Mouse (Mus musculus): Measurements from ENCODE around the gene Tnfaip8l2. TPM values are rescaled to one million over a fixed set of nuclear protein-coding genes. Genes with fewer than 3 reads are reported as not detected.
A peak's percentile ranks its signal among the peaks of the same experiment; 100 is the strongest.

Gene Tnfaip8l2
- polyA plus RNA-seq, 1 experiment from 2014 or later, result 1.4 TPM

GRCm38 (mm10) chr3:95176500-95176899, 34.3 kb upstream of the Tnfaip8l2 start:
- ATAC-seq (ENCODE audit: insufficient read depth, low FRiP score, low TSS enrichment) (no peak), DNase-seq (ENCODE audit: low spot score) (no peak)
- H3K4me2 ChIP-seq (ENCODE audit: low read depth), result no peak overlapping the region
- peaks cover 7% of the 10 kb centered on the region for H3K36me3 ChIP-seq (ENCODE audit: control insufficient read depth, insufficient read depth, low read length)
- no peak overlapping the region for H3K27ac ChIP-seq (ENCODE audit: low read depth, low read length)
- 82% methylated on average over 3 of the region's 3 CpGs for WGBS
- H3K4me1 ChIP-seq (ENCODE audit: control insufficient read depth, insufficient read depth, low read length), result peaks cover 3% of the 10 kb centered on the region; the same call in 1 of the 2 replicates
- H3K4me3 ChIP-seq (ENCODE audit: low read depth, low read length), result no peak overlapping the region
- H3K9me3 ChIP-seq (ENCODE audit: control insufficient read depth, low read length), result no peaks in the 10 kb centered on the region
- H3K9ac ChIP-seq (ENCODE audit: low read length), result no peak overlapping the region
- peaks cover 25% of the 10 kb centered on the region for H3K27me3 ChIP-seq (ENCODE audit: control insufficient read depth, insufficient read depth, low read length)

GRCm38 (mm10) chr3:95174011-95174592, 31.9 kb upstream of the Tnfaip8l2 start:
- no peak overlapping the region for H3K4me3 ChIP-seq (ENCODE audit: low read depth, low read length)
- no peak overlapping the region for H3K27ac ChIP-seq (ENCODE audit: low read depth, low read length)
- peaks cover 20% of the 10 kb centered on the region for H3K36me3 ChIP-seq (ENCODE audit: control insufficient read depth, insufficient read depth, low read length)
- no peak overlapping the region for H3K9ac ChIP-seq (ENCODE audit: low read length)
- DNase-seq (ENCODE audit: low spot score), result peak; percentile 86
- H3K27me3 ChIP-seq (ENCODE audit: control insufficient read depth, insufficient read depth, low read length), result peaks cover 43% of the 10 kb centered on the region
- WGBS, result 2% methylated on average over 16 of the region's 16 CpGs
- no peaks in the 10 kb centered on the region for H3K9me3 ChIP-seq (ENCODE audit: control insufficient read depth, low read length)
- no peak overlapping the region for H3K4me2 ChIP-seq (ENCODE audit: low read depth)
- peak; percentile 54 for ATAC-seq (ENCODE audit: insufficient read depth, low FRiP score, low TSS enrichment)
- peaks cover 3% of the 10 kb centered on the region; the same call in 1 of the 2 replicates for H3K4me1 ChIP-seq (ENCODE audit: control insufficient read depth, insufficient read depth, low read length)

GRCm38 (mm10) chr3:95173256-95173949, 31.2 kb upstream of the Tnfaip8l2 start:
- Histone ChIP-seq H3K4me3 (ENCODE audit: low read depth, low read length) (peak overlapping the region; percentile 27), H3K36me3 (ENCODE audit: control insufficient read depth, insufficient read depth, low read length) (peaks cover 25% of the 10 kb centered on the region), H3K27ac (ENCODE audit: low read depth, low read length) (no peak overlapping the region), H3K9ac (ENCODE audit: low read length) (peak overlapping the region; percentile 50), H3K4me2 (ENCODE audit: low read depth) (peak overlapping the region; percentile 38), H3K9me3 (ENCODE audit: control insufficient read depth, low read length) (no peaks in the 10 kb centered on the region), H3K27me3 (ENCODE audit: control insufficient read depth, insufficient read depth, low read length) (peaks cover 43% of the 10 kb centered on the region), H3K4me1 (ENCODE audit: control insufficient read depth, insufficient read depth, low read length) (peaks cover 3% of the 10 kb centered on the region; the same call in 1 of the 2 replicates)
- DNase-seq (ENCODE audit: low spot score), result peak; percentile 46
- no peak; the same call in 1 of the 2 replicates for ATAC-seq (ENCODE audit: insufficient read depth, low FRiP score, low TSS enrichment)
- 4% methylated on average over 58 of the region's 58 CpGs for WGBS

GRCm38 (mm10) chr3:95172526-95173255, 30.5 kb upstream of the Tnfaip8l2 start:
- Histone ChIP-seq H3K27ac (ENCODE audit: low read depth, low read length) (no peak overlapping the region), H3K36me3 (ENCODE audit: control insufficient read depth, insufficient read depth, low read length) (peaks cover 25% of the 10 kb centered on the region), H3K4me1 (ENCODE audit: control insufficient read depth, insufficient read depth, low read length) (peaks cover 3% of the 10 kb centered on the region; the same call in 1 of the 2 replicates), H3K9ac (ENCODE audit: low read length) (no peak overlapping the region), H3K27me3 (ENCODE audit: control insufficient read depth, insufficient read depth, low read length) (peaks cover 43% of the 10 kb centered on the region), H3K4me2 (ENCODE audit: low read depth) (no peak overlapping the region; the same call in 1 of the 2 replicates), H3K9me3 (ENCODE audit: control insufficient read depth, low read length) (no peaks in the 10 kb centered on the region), H3K4me3 (ENCODE audit: low read depth, low read length) (peak overlapping the region; percentile 8; the same call in 1 of the 2 replicates)
- 14% methylated on average over 49 of the region's 84 CpGs for WGBS
- ATAC-seq (ENCODE audit: insufficient read depth, low FRiP score, low TSS enrichment), result no peak
- peak; percentile 17 for DNase-seq (ENCODE audit: low spot score)

- Histone ChIP-seq H3K4me3 (ENCODE audit: low read depth, low read length) (no peak overlapping the region), H3K9me3 (ENCODE audit: control insufficient read depth, low read length) (no peaks in the 10 kb centered on the region), H3K27me3 (ENCODE audit: control insufficient read depth, insufficient read depth, low read length) (peaks cover 43% of the 10 kb centered on the region), H3K36me3 (ENCODE audit: control insufficient read depth, insufficient read depth, low read length) (peaks cover 28% of the 10 kb centered on the region), H3K4me2 (ENCODE audit: low read depth) (no peak overlapping the region), H3K27ac (ENCODE audit: low read depth, low read length) (no peak overlapping the region), H3K4me1 (ENCODE audit: control insufficient read depth, insufficient read depth, low read length) (peaks cover 3% of the 10 kb centered on the region; the same call in 1 of the 2 replicates), H3K9ac (ENCODE audit: low read length) (no peak overlapping the region)
- 76% methylated on average over 6 of the region's 6 CpGs for WGBS
- ATAC-seq (ENCODE audit: insufficient read depth, low FRiP score, low TSS enrichment), result no peak
- DNase-seq (ENCODE audit: low spot score), result no peak
Measured at GRCm38 (mm10) chr3:95171105-95171504, 28.9 kb upstream of the Tnfaip8l2 start.

- Histone ChIP-seq H3K4me1 (ENCODE audit: control insufficient read depth, insufficient read depth, low read length) (peaks cover 3% of the 10 kb centered on the region; the same call in 1 of the 2 replicates), H3K36me3 (ENCODE audit: control insufficient read depth, insufficient read depth, low read length) (peaks cover 28% of the 10 kb centered on the region), H3K4me3 (ENCODE audit: low read depth, low read length) (no peak overlapping the region), H3K27me3 (ENCODE audit: control insufficient read depth, insufficient read depth, low read length) (peaks cover 43% of the 10 kb centered on the region), H3K9me3 (ENCODE audit: control insufficient read depth, low read length) (no peaks in the 10 kb centered on the region), H3K9ac (ENCODE audit: low read length) (no peak overlapping the region), H3K27ac (ENCODE audit: low read depth, low read length) (no peak overlapping the region), H3K4me2 (ENCODE audit: low read depth) (no peak overlapping the region)
- 86% methylated on average over 10 of the region's 10 CpGs for WGBS
- no peak for DNase-seq (ENCODE audit: low spot score)
- no peak for ATAC-seq (ENCODE audit: insufficient read depth, low FRiP score, low TSS enrichment)
Measured at GRCm38 (mm10) chr3:95169996-95170395, 27.8 kb upstream of the Tnfaip8l2 start.

- Histone ChIP-seq H3K9ac (ENCODE audit: low read length) (no peak overlapping the region), H3K9me3 (ENCODE audit: control insufficient read depth, low read length) (no peaks in the 10 kb centered on the region), H3K36me3 (ENCODE audit: control insufficient read depth, insufficient read depth, low read length) (peaks cover 13% of the 10 kb centered on the region), H3K4me2 (ENCODE audit: low read depth) (no peak overlapping the region), H3K4me1 (ENCODE audit: control insufficient read depth, insufficient read depth, low read length) (peaks cover 21% of the 10 kb centered on the region), H3K27ac (ENCODE audit: low read depth, low read length) (no peak overlapping the region), H3K4me3 (ENCODE audit: low read depth, low read length) (no peak overlapping the region), H3K27me3 (ENCODE audit: control insufficient read depth, insufficient read depth, low read length) (peaks cover under 1% of the 10 kb centered on the region)
- WGBS, result 80% methylated on average over 5 of the region's 5 CpGs
- ATAC-seq (ENCODE audit: insufficient read depth, low FRiP score, low TSS enrichment) (no peak), DNase-seq (ENCODE audit: low spot score) (no peak)
Measured at GRCm38 (mm10) chr3:95164840-95165239, 22.7 kb upstream of the Tnfaip8l2 start.

GRCm38 (mm10) chr3:95164256-95164550, 22.0 kb upstream of the Tnfaip8l2 start:
- DNase-seq (ENCODE audit: low spot score) (no peak), ATAC-seq (ENCODE audit: insufficient read depth, low FRiP score, low TSS enrichment) (no peak)
- Histone ChIP-seq H3K4me2 (ENCODE audit: low read depth) (no peak overlapping the region), H3K9me3 (ENCODE audit: control insufficient read depth, low read length) (no peaks in the 10 kb centered on the region), H3K4me3 (ENCODE audit: low read depth, low read length) (no peak overlapping the region), H3K36me3 (ENCODE audit: control insufficient read depth, insufficient read depth, low read length) (peaks cover 9% of the 10 kb centered on the region), H3K4me1 (ENCODE audit: control insufficient read depth, insufficient read depth, low read length) (peaks cover 24% of the 10 kb centered on the region), H3K27ac (ENCODE audit: low read depth, low read length) (no peak overlapping the region), H3K9ac (ENCODE audit: low read length) (no peak overlapping the region), H3K27me3 (ENCODE audit: control insufficient read depth, insufficient read depth, low read length) (no peaks in the 10 kb centered on the region)
- 82% methylated on average over 4 of the region's 5 CpGs for WGBS

Data from neural tube, embryonic 11.5 days (tissue).